Mouse (Mus musculus) gastrocnemius, postnatal 4 days (tissue): ENCODE data around the gene Olfr539. TPM values are rescaled to one million over a fixed set of nuclear protein-coding genes. Genes with fewer than 3 reads are reported as not detected.
"Not testable (repeated sequence)": the region's sequence is repeated elsewhere in the genome, so short reads cannot be mapped to it uniquely, and the experiment has no call there.

Experiments
- DNase-seq, 2 experiments: peaks; one replicate each; pipeline ENCODE4 v3.0.0; 2021 to 2022; ENCODE audit warnings: low spot score in 2 of 2, mixed read lengths in 2 of 2
- long read RNA-seq, 2 experiments: library from polyadenylated mRNA; stranded (forward); transcript quantifications; one replicate each; pipeline ENCODE4 v2.0.0; 2021
- total RNA-seq, 2 experiments: library from RNA; stranded (reverse); gene quantifications; 2 replicates each; pipeline ENCODE4 v1.2.3; 2021

Gene Olfr539
- total RNA-seq = under 1 TPM in 1 of 2 experiments, not detected in 1; 0.02 TPM
- long read RNA-seq, experiment 1 = 0 reads
- long read RNA-seq, experiment 2 = 0 reads

GRCm38 (mm10) chr7:140659630-140660029, at the start of gene Olfr539:
Olfr539 (plus strand) TSS chr7:140659930.
- DNase-seq = no peak

- not testable (repeated sequence) for DNase-seq
These were observed 31.1 kb upstream of the Olfr539 start, which contains the start of gene Olfr61 for GRCm38 (mm10) chr7:140628670-140629069. Olfr61 (plus strand) TSS chr7:140628970.

- no peak for DNase-seq
These were observed 29.2 kb upstream of the Olfr539 start for GRCm38 (mm10) chr7:140630559-140630958.

GRCm38 (mm10) chr7:140646152-140646551, 13.6 kb upstream of the Olfr539 start, which contains the start of gene Olfr53:
Olfr53 (plus strand) TSS chr7:140646452.
- DNase-seq = no peak

- DNase-seq = not testable (repeated sequence)
These were observed 11.0 kb downstream of the Olfr539 start for GRCm38 (mm10) chr7:140670693-140671092.

- DNase-seq = no peak
These were observed 16.1 kb downstream of the Olfr539 start for GRCm38 (mm10) chr7:140675863-140676262.

GRCm38 (mm10) chr7:140679591-140679990, 19.9 kb downstream of the Olfr539 start:
- DNase-seq = not testable (repeated sequence)

GRCm38 (mm10) chr7:140681651-140682050, 21.9 kb downstream of the Olfr539 start, which contains the start of gene Olfr45:
Olfr45 (plus strand) TSS chr7:140681951.
- no peak for DNase-seq

GRCm38 (mm10) chr7:140696967-140697366, 37.2 kb downstream of the Olfr539 start, which contains the start of gene Olfr541:
Olfr541 (plus strand) TSS chr7:140697267.
- DNase-seq = no peak

- no peak for DNase-seq
These were observed 46.6 kb downstream of the Olfr539 start for GRCm38 (mm10) chr7:140706348-140706747.

- DNase-seq = no peak
These were observed 48.0 kb downstream of the Olfr539 start for GRCm38 (mm10) chr7:140707536-140708284.

- no peak for DNase-seq
These were observed 57.7 kb downstream of the Olfr539 start for GRCm38 (mm10) chr7:140717155-140718055.

- no peak for DNase-seq
These were observed 61.4 kb downstream of the Olfr539 start for GRCm38 (mm10) chr7:140721095-140721494.

GRCm38 (mm10) chr7:140725558-140725957, 65.8 kb downstream of the Olfr539 start:
- DNase-seq = no peak

Other genes with a start within 250 kb of the Olfr539 start
- gene Olfr532, start 238.3 kb upstream of the Olfr539 start, total RNA-seq = not detected
- not detected for gene Olfr533, start 196.6 kb upstream of the Olfr539 start, total RNA-seq
- not detected for gene Olfr535, start 175.7 kb upstream of the Olfr539 start, total RNA-seq
- gene Olfr536, start 152.5 kb upstream of the Olfr539 start, total RNA-seq = not detected
- gene Olfr538, start 92.0 kb upstream of the Olfr539 start, total RNA-seq = not detected
- gene Olfr46, start 58.7 kb upstream of the Olfr539 start, total RNA-seq = not detected
- gene Olfr61, start 31.0 kb upstream of the Olfr539 start, total RNA-seq = not detected
- gene Olfr53, start 13.5 kb upstream of the Olfr539 start, total RNA-seq = not detected
- gene Olfr45, start 22.0 kb downstream of the Olfr539 start, total RNA-seq = not detected
- not detected for gene Olfr541, start 37.3 kb downstream of the Olfr539 start, total RNA-seq
- 1 to 10 TPM in 1 of 2 experiments, under 1 TPM in 1; 0.54 to 3.6 TPM for gene Cyp2e1, start 103.8 kb downstream of the Olfr539 start, total RNA-seq
- gene Syce1, start 127.9 kb downstream of the Olfr539 start, total RNA-seq = not detected
- gene Zfp941, start 162.2 kb downstream of the Olfr539 start, total RNA-seq = under 1 TPM in 1 of 2 experiments, not detected in 1; 0.07 TPM
- under 1 TPM in 1 of 2 experiments, not detected in 1; 0.44 TPM for gene Urah, start 175.1 kb downstream of the Olfr539 start, total RNA-seq
- gene Scgb1c1, start 185.6 kb downstream of the Olfr539 start, total RNA-seq = not detected
- not detected for gene Odf3, start 187.9 kb downstream of the Olfr539 start, total RNA-seq
- gene Gm45785, start 196.4 kb downstream of the Olfr539 start, total RNA-seq = not detected
- gene Ric8a, start 197.0 kb downstream of the Olfr539 start, total RNA-seq = 10 to 100 TPM; 35.4 to 40.9 TPM
- gene Bet1l, start 197.6 kb downstream of the Olfr539 start, total RNA-seq = 10 to 100 TPM; 23.7 to 24.5 TPM
- gene Psmd13, start 222.0 kb downstream of the Olfr539 start, total RNA-seq = 100 to 1,000 TPM; 120 to 129 TPM
- gene Sirt3, start 222.4 kb downstream of the Olfr539 start, total RNA-seq = 10 to 100 TPM; 16.4 to 18.9 TPM
- 100 to 1,000 TPM; 754 to 792 TPM for gene Cox8b, start 240.5 kb downstream of the Olfr539 start, total RNA-seq